Mouse (Mus musculus): ENCODE measurements at regions not wholly inside any gene's neighbourhood (a gene's known extent, or its start where the extent isn't known, plus 50 kb on each side); places are given as distances from the start of the nearest gene placed in this dataset.

GRCm38 (mm10) chr5:118380422-118381293 is 135.6 kb downstream of the 2410131K14Rik start:
- DNase-seq: peak; percentile 55

GRCm38 (mm10) chr5:118381294-118381675 is 136.3 kb downstream of the 2410131K14Rik start:
- DNase-seq: peak; percentile 50

- DNase-seq: no peak
These were observed 141.1 kb downstream of the 2410131K14Rik start for GRCm38 (mm10) chr5:118386126-118386525.

GRCm38 (mm10) chr5:118388419-118388818 is 143.4 kb downstream of the 2410131K14Rik start:
- DNase-seq: peak; percentile 31

GRCm38 (mm10) chr5:118390691-118391373 is 145.8 kb downstream of the 2410131K14Rik start:
- DNase-seq: no peak

GRCm38 (mm10) chr5:118392932-118393487 is 148.0 kb downstream of the 2410131K14Rik start:
- DNase-seq: peak; percentile 60

GRCm38 (mm10) chr5:118394051-118394450 is 149.0 kb downstream of the 2410131K14Rik start:
- no peak for DNase-seq

GRCm38 (mm10) chr5:118396004-118396725 is 151.1 kb downstream of the 2410131K14Rik start:
- peak; percentile 60 for DNase-seq

GRCm38 (mm10) chr5:118400926-118401325 is 155.9 kb downstream of the 2410131K14Rik start:
- DNase-seq: no peak

GRCm38 (mm10) chr5:118404398-118404797 is 156.1 kb upstream of the Med13l start:
- DNase-seq: no peak

GRCm38 (mm10) chr5:118405421-118405820 is 155.1 kb upstream of the Med13l start:
- DNase-seq: no peak

GRCm38 (mm10) chr5:118407451-118407850 is 153.0 kb upstream of the Med13l start:
- no peak for DNase-seq

- no peak for DNase-seq
These were observed 152.5 kb upstream of the Med13l start for GRCm38 (mm10) chr5:118407973-118408372.

- DNase-seq: no peak
These were observed 151.7 kb upstream of the Med13l start for GRCm38 (mm10) chr5:118408826-118409225.

GRCm38 (mm10) chr5:118413428-118414282 is 146.8 kb upstream of the Med13l start:
- DNase-seq: peak; percentile 60

- no peak for DNase-seq
These were observed 141.0 kb upstream of the Med13l start for GRCm38 (mm10) chr5:118419344-118420037.

GRCm38 (mm10) chr5:118421884-118422821 is 138.3 kb upstream of the Med13l start:
- DNase-seq: peak; percentile 56

GRCm38 (mm10) chr5:118424177-118424576 is 136.3 kb upstream of the Med13l start:
- no peak for DNase-seq

GRCm38 (mm10) chr5:118424764-118425568 is 135.5 kb upstream of the Med13l start:
- peak; percentile 36 for DNase-seq

Data from right cerebral cortex, postnatal 14 days (tissue).